Mouse (Mus musculus): ENCODE data around the gene Rpl31.

Rpl31 gene

DNA sequence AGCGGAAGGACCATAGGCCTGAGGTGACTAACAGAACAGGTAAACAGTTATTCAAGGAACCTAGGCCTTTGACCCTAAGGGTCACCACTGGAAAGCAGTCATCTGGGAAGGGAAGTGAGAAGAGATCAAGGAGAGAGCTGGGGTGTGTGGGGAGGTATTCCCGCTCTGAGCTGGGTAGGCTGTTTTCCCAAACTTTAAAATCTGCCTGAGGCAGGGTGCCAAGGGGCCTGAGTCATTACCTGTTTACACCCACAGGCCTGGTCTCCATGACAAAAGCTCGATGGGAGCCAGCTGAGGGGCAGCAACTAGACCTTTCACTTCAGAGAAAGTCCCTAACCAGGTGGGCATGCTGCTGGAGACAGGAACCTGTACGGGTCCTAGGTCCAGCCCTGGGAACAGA lies 31.6 kb downstream of the Rpl31 start:
- no peak for DNase-seq (ENCODE audit: low spot score in 2 of 2)

DNA sequence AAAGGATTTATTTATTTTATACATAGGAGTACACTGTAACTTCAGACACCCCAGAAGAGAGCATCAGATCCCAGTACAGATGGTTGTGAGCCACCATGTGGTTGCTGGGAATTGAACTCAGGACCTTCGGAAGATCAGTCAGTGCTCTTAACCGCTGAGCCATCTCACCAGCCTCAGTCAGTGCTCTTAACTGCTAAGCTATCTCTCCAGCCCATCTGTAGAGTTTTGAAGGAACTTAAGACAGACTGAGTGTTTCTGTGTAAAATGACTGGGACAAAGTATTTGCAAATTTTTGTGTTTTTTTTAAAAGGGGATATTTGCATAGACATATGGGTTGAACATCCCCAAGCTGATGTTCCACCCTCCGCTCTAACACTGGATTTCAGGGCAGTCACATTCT lies 32.5 kb downstream of the Rpl31 start:
- DNase-seq (ENCODE audit: low spot score in 2 of 2): no peak

DNA sequence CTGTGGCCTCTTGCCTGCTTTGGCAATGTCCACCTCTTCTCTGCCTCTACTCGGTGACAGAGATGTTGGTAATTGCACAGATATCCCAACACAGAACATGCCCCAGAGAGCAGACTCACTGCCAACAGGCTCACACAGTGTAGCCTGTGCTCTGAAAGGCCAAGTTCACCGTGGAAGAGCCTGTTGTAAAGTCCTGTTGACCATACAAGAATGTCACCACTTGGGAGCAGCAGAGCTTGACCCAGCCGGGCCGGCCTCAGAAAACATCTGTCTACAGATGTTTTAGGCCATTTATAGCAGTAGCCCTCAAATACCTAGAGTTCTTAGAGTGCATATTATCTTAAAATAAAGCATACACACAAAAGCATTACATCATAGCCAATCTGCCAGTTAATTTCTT lies 39.5 kb downstream of the Rpl31 start:
- no peak for DNase-seq (ENCODE audit: low spot score in 2 of 2)

DNA sequence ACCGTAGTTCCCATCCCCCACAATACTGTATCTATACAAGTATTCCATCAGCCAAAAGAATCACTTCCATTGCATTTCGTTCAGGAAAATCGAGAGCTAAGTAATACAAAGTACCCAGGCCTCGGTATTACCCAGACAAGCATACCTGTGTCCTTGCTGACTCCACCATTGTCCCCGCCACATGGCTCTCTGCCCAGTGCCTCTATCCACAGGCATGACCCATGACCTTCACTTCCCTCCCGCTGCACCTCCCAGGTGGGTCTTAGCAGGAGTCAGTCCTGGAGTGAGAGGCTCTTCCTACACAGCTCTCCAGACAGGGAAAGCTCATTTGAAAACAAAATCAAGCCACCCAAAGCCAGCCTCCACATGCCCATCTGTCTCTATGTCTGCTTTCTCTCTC lies 40.5 kb downstream of the Rpl31 start:
- no peak for DNase-seq (ENCODE audit: low spot score in 2 of 2)

DNA sequence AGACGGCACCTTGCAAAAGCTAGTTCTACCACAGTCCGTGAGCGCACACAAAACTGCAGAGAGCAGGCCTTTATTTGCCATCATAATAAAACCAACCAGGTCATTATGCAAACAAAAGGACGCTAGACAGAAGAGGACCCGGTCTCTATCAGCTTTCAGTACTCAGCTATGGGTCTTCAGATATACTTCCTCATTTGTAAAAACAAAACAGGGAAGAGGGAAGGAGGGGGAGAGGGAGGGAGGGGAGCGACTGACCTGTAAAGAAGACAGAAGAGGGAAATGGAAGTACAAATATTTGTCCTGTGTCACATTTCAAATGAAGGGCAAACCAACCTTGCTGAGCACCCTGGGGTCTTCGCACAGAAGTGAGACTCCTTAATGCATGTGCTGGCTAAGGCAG lies 41.0 kb downstream of the Rpl31 start:
- no peak for DNase-seq (ENCODE audit: low spot score in 2 of 2)

DNA sequence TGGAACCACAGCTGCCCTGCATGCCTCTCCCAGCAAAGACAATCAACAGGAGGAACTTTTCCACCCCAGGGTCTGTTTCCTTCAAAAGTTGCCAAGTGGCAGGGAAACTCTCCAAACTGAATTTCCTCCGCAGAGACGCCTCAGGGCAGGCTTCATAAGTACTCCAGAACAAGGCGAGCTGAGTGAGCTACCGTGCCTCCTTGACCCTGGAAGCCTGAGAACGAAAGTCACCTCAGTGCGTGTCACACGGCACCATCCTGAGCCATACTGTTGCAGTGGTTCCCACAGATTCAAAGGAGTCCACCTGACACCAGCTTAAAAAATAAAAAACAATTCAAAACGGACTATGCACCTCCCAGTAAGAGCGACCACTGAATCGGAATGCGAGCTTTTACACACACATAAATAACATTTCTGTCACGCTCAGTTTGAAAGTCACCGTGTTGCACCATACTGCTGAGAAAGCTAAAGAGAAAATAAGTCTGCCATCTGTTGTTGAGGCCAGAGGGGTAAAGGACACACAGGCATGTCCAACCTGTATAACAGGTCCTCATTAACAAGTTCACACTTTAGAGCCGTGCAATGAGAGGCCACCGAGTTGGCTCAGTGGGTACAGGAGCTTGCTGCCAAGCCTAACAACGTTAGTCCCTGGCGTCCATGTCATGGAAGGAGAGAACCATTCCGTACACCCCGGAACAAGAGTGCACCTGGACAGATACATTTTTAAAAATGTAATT lies 42.6 kb downstream of the Rpl31 start:
- no peak for DNase-seq (ENCODE audit: low spot score in 2 of 2)

DNA sequence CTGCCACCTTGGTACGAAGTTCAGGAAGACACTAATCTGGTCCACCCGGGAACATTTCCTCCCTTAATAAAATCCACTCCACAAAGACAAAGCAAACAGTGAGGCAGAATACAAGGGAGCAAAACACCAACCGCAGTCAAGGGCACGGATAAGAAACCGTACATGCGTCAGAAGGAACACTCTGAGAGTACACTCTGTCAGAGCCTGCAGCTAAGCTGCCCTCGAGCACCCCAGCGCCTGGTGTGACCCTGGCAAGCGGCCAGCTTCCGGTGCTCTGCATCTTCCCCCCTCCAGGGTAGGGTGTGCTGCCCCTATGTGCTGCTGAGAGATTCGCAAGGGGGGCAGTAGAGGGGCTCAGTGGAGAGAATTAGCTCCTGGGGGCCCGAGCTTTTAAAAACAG lies 50.2 kb downstream of the Rpl31 start:
- DNase-seq (ENCODE audit: low spot score in 2 of 2): peak in 1 of 2 experiments; percentile 32

DNA sequence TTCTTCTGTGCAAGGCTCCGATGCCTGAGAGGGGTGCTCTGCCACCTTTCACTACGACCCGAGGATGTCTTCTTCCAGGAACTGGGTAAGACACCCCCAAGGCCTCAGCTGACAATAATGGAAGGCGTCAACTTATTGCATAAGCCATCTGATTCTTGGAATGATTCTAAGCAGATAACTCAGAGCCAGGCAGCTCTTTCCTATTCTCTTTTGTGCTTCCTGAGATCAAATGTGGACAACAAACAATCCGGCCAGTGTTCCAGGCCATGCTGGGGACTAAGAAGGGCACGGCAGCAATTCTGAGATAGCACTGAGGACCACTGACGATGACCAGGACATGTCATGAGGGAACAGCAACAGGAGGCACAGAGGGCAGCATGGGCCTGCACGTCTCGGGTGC lies 51.2 kb downstream of the Rpl31 start:
- DNase-seq (ENCODE audit: low spot score in 2 of 2): no peak

DNA sequence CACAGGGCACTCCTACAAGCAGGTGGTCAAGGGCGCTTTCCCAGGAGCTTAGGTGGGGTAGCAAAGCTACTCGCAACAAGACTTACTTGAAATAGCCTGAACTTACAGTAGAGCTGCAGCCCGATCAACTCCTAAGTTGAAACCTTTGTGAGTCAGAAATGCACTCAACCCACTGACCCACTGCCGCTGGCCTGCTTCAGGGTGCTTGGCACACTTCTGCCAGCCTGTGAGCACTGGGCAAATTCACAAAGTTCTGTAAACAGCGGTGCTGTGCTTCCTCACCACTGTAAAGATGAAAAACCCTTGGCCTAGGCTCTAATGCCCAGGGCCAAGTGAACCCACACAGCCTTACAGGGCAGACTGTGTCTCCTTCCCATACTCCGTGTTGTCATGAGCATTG lies 53.3 kb downstream of the Rpl31 start:
- DNase-seq (ENCODE audit: low spot score in 2 of 2): no peak
